Mouse (Mus musculus) embryonic facial prominence, embryonic 10.5 days (tissue): ENCODE measurements around the gene Spsb1. TPM values are rescaled to one million over a fixed set of nuclear protein-coding genes. Genes with fewer than 3 reads are reported as not detected.

Source experiments
- DNase-seq: peaks from one replicate; pipeline ENCODE4 v3.0.0-alpha.2; 2017; ENCODE audit warnings: low spot score
- H3K27ac ChIP-seq: fragments of 300-500 bp; sonication (generic); replicated peaks from 2 replicates; pipeline ENCODE4 v1.5.1; 2016; ENCODE audit warnings: mild to moderate bottlenecking
- H3K27me3 ChIP-seq: fragments of 300-500 bp; sonication (generic); replicated peaks from 2 replicates; pipeline ENCODE4 v1.6.1; 2016; ENCODE audit warnings: low read depth, mild to moderate bottlenecking; ENCODE audit not compliant: poor library complexity, severe bottlenecking
- H3K36me3 ChIP-seq: fragments of 300-500 bp; sonication (generic); replicated peaks from 2 replicates; pipeline ENCODE4 v1.6.1; 2016; ENCODE audit warnings: mild to moderate bottlenecking, moderate library complexity
- H3K4me1 ChIP-seq: fragments of 300-500 bp; sonication (generic); 2 replicates; pipeline ENCODE4 v1.6.1; 2016
- H3K4me3 ChIP-seq: fragments of 300-500 bp; sonication (generic); 2 replicates; pipeline ENCODE4 v1.5.1; 2016; ENCODE audit warnings: mild to moderate bottlenecking, moderate library complexity
- H3K9me3 ChIP-seq: fragments of 300-500 bp; sonication (generic); 2 replicates; pipeline ENCODE4 v1.6.1; 2016; ENCODE audit warnings: mild to moderate bottlenecking
- WGBS: fragments of 180-500 bp; shearing (Covaris S2); methylation state at CpG from one replicate; pipeline ENCODE4 v1.1.7; 2016; 5-methylcytosine and 5-hydroxymethylcytosine counted together
- polyA plus RNA-seq: library from polyadenylated mRNA; unstranded; fragments of >200 nt; fragmentation: Nextera tagmentation; extraction: Ambion mirVana; gene quantifications from 2 replicates; pipeline ENCODE4 v1.2.1, GENCODE M21; 2016

The Spsb1 gene
- polyA plus RNA-seq, 1 experiment from 2014 or later: 21.4 TPM

GRCm38 (mm10) chr4:149855180-149855891, 99.5 kb downstream of the Spsb1 start:
- Histone ChIP-seq H3K36me3 (no peaks in the 10 kb centered on the region), H3K9me3 (no peaks in the 10 kb centered on the region), H3K4me3 (no peak overlapping the region), H3K27ac (no peak overlapping the region), H3K4me1 (peaks cover 51% of the 10 kb centered on the region), H3K27me3 (peaks cover 10% of the 10 kb centered on the region; the same call in 1 of the 2 replicates)
- 77% methylated on average over 10 of the region's 10 CpGs for WGBS
- DNase-seq: no peak

GRCm38 (mm10) chr4:149854770-149855169, 100.1 kb downstream of the Spsb1 start:
- H3K4me1 ChIP-seq: peaks cover 50% of the 10 kb centered on the region
- no peaks in the 10 kb centered on the region for H3K36me3 ChIP-seq
- no peaks in the 10 kb centered on the region for H3K9me3 ChIP-seq
- H3K27ac ChIP-seq: peak overlapping the region; percentile 73
- H3K27me3 ChIP-seq: peaks cover 10% of the 10 kb centered on the region; the same call in 1 of the 2 replicates
- peak overlapping the region; percentile 47 for H3K4me3 ChIP-seq
- no peak for DNase-seq
- WGBS: 52% methylated on average over 9 of the region's 9 CpGs

GRCm38 (mm10) chr4:149854301-149854708, 100.5 kb downstream of the Spsb1 start:
- DNase-seq: peak; percentile 85
- Histone ChIP-seq H3K27me3 (peaks cover 10% of the 10 kb centered on the region; the same call in 1 of the 2 replicates), H3K36me3 (no peaks in the 10 kb centered on the region), H3K4me3 (peak overlapping the region; percentile 47), H3K4me1 (peaks cover 50% of the 10 kb centered on the region), H3K9me3 (no peaks in the 10 kb centered on the region), H3K27ac (peak overlapping the region; percentile 73)
- WGBS: 2% methylated on average over 21 of the region's 21 CpGs

GRCm38 (mm10) chr4:149853698-149854284, 101.1 kb downstream of the Spsb1 start:
- no peak overlapping the region for H3K27ac ChIP-seq
- peaks cover 10% of the 10 kb centered on the region; the same call in 1 of the 2 replicates for H3K27me3 ChIP-seq
- no peak for DNase-seq
- 66% methylated on average over 4 of the region's 4 CpGs for WGBS
- H3K9me3 ChIP-seq: no peaks in the 10 kb centered on the region
- H3K4me1 ChIP-seq: peaks cover 50% of the 10 kb centered on the region
- H3K36me3 ChIP-seq: no peaks in the 10 kb centered on the region
- peak overlapping the region; percentile 47 for H3K4me3 ChIP-seq

GRCm38 (mm10) chr4:149851554-149851953, 103.3 kb downstream of the Spsb1 start:
- H3K36me3 ChIP-seq: no peaks in the 10 kb centered on the region
- peaks cover 37% of the 10 kb centered on the region for H3K4me1 ChIP-seq
- WGBS: 80% methylated on average over 8 of the region's 8 CpGs
- peaks cover 10% of the 10 kb centered on the region; the same call in 1 of the 2 replicates for H3K27me3 ChIP-seq
- no peaks in the 10 kb centered on the region for H3K9me3 ChIP-seq
- DNase-seq: no peak
- no peak overlapping the region for H3K27ac ChIP-seq
- no peak overlapping the region for H3K4me3 ChIP-seq

- Histone ChIP-seq H3K4me3 (no peak overlapping the region), H3K27ac (no peak overlapping the region), H3K27me3 (peaks cover 10% of the 10 kb centered on the region; the same call in 1 of the 2 replicates), H3K4me1 (peaks cover 30% of the 10 kb centered on the region), H3K9me3 (no peaks in the 10 kb centered on the region), H3K36me3 (no peaks in the 10 kb centered on the region)
- DNase-seq: no peak
- 82% methylated on average over 10 of the region's 10 CpGs for WGBS
Measured at GRCm38 (mm10) chr4:149850674-149851073, 104.2 kb downstream of the Spsb1 start.

GRCm38 (mm10) chr4:149850045-149850444, 104.8 kb downstream of the Spsb1 start:
- peaks cover 5% of the 10 kb centered on the region; the same call in 1 of the 2 replicates for H3K27me3 ChIP-seq
- WGBS: 90% methylated on average over 7 of the region's 7 CpGs
- H3K4me3 ChIP-seq: no peak overlapping the region
- H3K27ac ChIP-seq: no peak overlapping the region
- H3K4me1 ChIP-seq: peaks cover 29% of the 10 kb centered on the region
- no peak for DNase-seq
- H3K9me3 ChIP-seq: no peaks in the 10 kb centered on the region
- H3K36me3 ChIP-seq: no peaks in the 10 kb centered on the region

- Histone ChIP-seq H3K27ac (no peak overlapping the region), H3K9me3 (no peaks in the 10 kb centered on the region), H3K4me1 (peaks cover 29% of the 10 kb centered on the region), H3K36me3 (no peaks in the 10 kb centered on the region), H3K27me3 (no peaks in the 10 kb centered on the region; the same call in 1 of the 2 replicates), H3K4me3 (no peak overlapping the region)
- WGBS: 89% methylated on average over 5 of the region's 5 CpGs
- no peak for DNase-seq
Measured at GRCm38 (mm10) chr4:149849035-149849434, 105.8 kb downstream of the Spsb1 start.

GRCm38 (mm10) chr4:149846861-149847631, 107.8 kb downstream of the Spsb1 start:
- Histone ChIP-seq H3K27ac (peak overlapping the region; percentile 31; the same call in 1 of the 2 replicates), H3K27me3 (no peaks in the 10 kb centered on the region; the same call in 1 of the 2 replicates)
- no peak for DNase-seq

More at GRCm38 (mm10) chr4:149846861-149847631, 107.8 kb downstream of the Spsb1 start:
- Histone ChIP-seq H3K9me3 (no peaks in the 10 kb centered on the region), H3K4me3 (no peak overlapping the region), H3K4me1 (peaks cover 31% of the 10 kb centered on the region), H3K36me3 (no peaks in the 10 kb centered on the region)
- 83% methylated on average over 22 of the region's 22 CpGs for WGBS

Other genes with a start within 250 kb of the Spsb1 start
- 46.5 and 46.7 TPM in 2 replicates for gene Tmem201, start 217.0 kb downstream of the Spsb1 start, polyA plus RNA-seq
- 17.6 and 18.7 TPM in 2 replicates for gene Slc25a33, start 180.8 kb downstream of the Spsb1 start, polyA plus RNA-seq
- gene H6pd, start 54.0 kb upstream of the Spsb1 start, polyA plus RNA-seq: 4.9 and 5.3 TPM in 2 replicates
- gene Gpr157, start 132.3 kb upstream of the Spsb1 start, polyA plus RNA-seq: 0.49 and 0.55 TPM in 2 replicates
- 1.4 and 1.7 TPM in 2 replicates for gene Slc2a5, start 164.2 kb upstream of the Spsb1 start, polyA plus RNA-seq
- gene Slc2a7, start 193.9 kb upstream of the Spsb1 start, polyA plus RNA-seq: not detected in 2 replicates
- gene Car6, start 246.3 kb upstream of the Spsb1 start, polyA plus RNA-seq: 0.27 TPM in 1 of 2 replicates, not detected in the other